Mouse (Mus musculus) liver, adult 2 months (tissue): ENCODE data around the gene Il3ra.

ENCODE experiments used
- CTCF ChIP-seq: fragments of 200-500 bp; IDR thresholded peaks from 2 replicates; pipeline ENCODE4 v1.5.1; 2011; ENCODE audit warnings: low read depth, low read length, control low read depth
- POLR2A ChIP-seq: fragments of 200-500 bp; IDR thresholded peaks from 2 replicates; pipeline ENCODE4 v1.6.1; 2011; ENCODE audit warnings: low read length, control low read depth; ENCODE audit not compliant: insufficient read depth; ENCODE audit errors: extremely low read depth

DNA sequence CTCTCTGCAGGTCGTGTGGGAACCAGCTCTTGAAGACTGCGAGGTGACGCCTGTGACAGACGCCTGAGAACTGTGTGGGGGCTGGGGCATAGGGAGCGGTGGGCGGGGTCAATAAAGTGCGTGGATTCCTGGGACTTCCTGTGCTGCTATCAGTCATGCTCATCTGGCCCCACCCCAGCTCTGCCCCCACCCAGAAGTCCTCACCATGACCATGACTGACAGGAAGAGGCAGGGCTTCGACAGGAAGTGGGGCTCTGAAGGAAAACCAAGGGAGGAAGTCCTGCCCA is 9.2 kb downstream of the Il3ra start:
- TF ChIP-seq CTCF, result no peak
- TF ChIP-seq POLR2A, result no peak
